Mouse (Mus musculus) ES-Bruce4 (cell line): ENCODE data around the gene Hnrnph1.
A peak's percentile ranks its signal among the peaks of the same experiment; 100 is the strongest.

Experiments used
- CTCF ChIP-seq: IDR thresholded peaks from one replicate; pipeline ENCODE4 v1.8.1; 2011; ENCODE audit warnings: low read depth, low read length
- EP300 ChIP-seq: IDR thresholded peaks from 2 replicates; pipeline ENCODE4 v1.6.1; 2011; ENCODE audit warnings: low read depth, low read length; ENCODE audit not compliant: insufficient read depth
- POLR2A ChIP-seq: IDR thresholded peaks from one replicate; pipeline ENCODE4 v1.8.1; 2011; ENCODE audit warnings: low read length; ENCODE audit not compliant: insufficient read depth

GRCm38 (mm10) chr11:50354162-50354561 lies 22.6 kb upstream of the Hnrnph1 start, which contains the start of gene Cby3:
- TF ChIP-seq CTCF (peak; percentile 34), POLR2A (no peak), EP300 (no peak)
